In the genomic region with DNA sequence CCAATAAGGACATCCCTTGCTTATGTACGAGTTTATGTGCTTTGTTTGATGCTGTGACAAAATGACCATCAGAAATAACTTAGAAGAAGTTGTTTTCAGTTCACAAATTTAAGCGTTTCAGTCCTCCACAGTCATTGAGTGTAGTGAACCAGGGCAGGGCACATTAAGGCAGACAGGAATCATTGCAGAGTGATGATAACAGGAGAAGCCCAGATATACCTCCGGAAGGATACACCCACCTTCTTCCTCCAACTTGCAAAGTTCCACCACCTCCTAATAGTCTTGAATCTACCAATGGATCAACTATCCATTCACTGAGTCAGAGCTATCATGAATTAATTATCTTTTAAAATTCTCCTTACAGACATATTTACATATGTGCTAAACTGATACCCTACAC, we compare ENCODE assay signal across 16 mouse cellular contexts.
"Had no signal": no experiment of that assay in that cellular context is flagged by ENCODE, and none has a peak within 500 bp of the region (broad histone marks: within the 10 kb centered on the region; RNA-seq: fewer than 3 reads in every experiment).

No protein-coding gene starts in this region.

- H3K27ac ChIP-seq: neural tube, embryonic 13.5 days; neural tube, embryonic 15.5 days; stomach, embryonic 15.5 days; stomach, postnatal 0 days had no signal

- H3K27me3 ChIP-seq: neural tube, embryonic 13.5 days; neural tube, embryonic 15.5 days; stomach, embryonic 15.5 days had no signal

- DNase-seq: retina, postnatal 1 day; right cerebral cortex, adult 18-20 months; right cerebral cortex, postnatal 14 days; right cerebral cortex, postnatal 25 days; right cerebral cortex, postnatal 4 days; spleen, adult 18-20 months; thymus, adult 18-20 months; thymus, adult 2 months; thymus, postnatal 14 days; thymus, postnatal 25 days; thymus, postnatal 36 days; thymus, postnatal 4 days had no signal

- H3K4me1 ChIP-seq: neural tube, embryonic 13.5 days; neural tube, embryonic 15.5 days; stomach, embryonic 15.5 days had no signal

- H3K9me3 ChIP-seq: neural tube, embryonic 13.5 days; neural tube, embryonic 15.5 days; stomach, embryonic 15.5 days had no signal

- H3K36me3 ChIP-seq: neural tube, embryonic 13.5 days; neural tube, embryonic 15.5 days; stomach, embryonic 15.5 days had no signal

- H3K4me2 ChIP-seq: neural tube, embryonic 13.5 days; neural tube, embryonic 15.5 days; stomach, embryonic 15.5 days had no signal

- H3K4me3 ChIP-seq: neural tube, embryonic 13.5 days; neural tube, embryonic 15.5 days; stomach, embryonic 15.5 days had no signal

- H3K9ac ChIP-seq: neural tube, embryonic 13.5 days; neural tube, embryonic 15.5 days; stomach, embryonic 15.5 days had no signal
